Mouse (Mus musculus) liver, embryonic 15.5 days (tissue): ENCODE data around the gene Mrps16. TPM values are rescaled to one million over a fixed set of nuclear protein-coding genes. Genes with fewer than 3 reads are reported as not detected.

Experiments used
- ATAC-seq: fragments of 200-750 bp; cut with Nextera tagmentation; 2 replicates; pipeline ENCODE4 v1.8.0; 2017; ENCODE audit warnings: moderate number of reproducible peaks, mild to moderate bottlenecking, moderate library complexity; ENCODE audit not compliant: insufficient read depth
- H3K27ac ChIP-seq: fragments of 300-500 bp; sonication (generic); replicated peaks from 2 replicates; pipeline ENCODE4 v1.5.1; 2015; ENCODE audit warnings: mild to moderate bottlenecking, inconsistent platforms
- H3K27me3 ChIP-seq: fragments of 300-500 bp; sonication (generic); 2 replicates; pipeline ENCODE4 v1.6.1; 2015; ENCODE audit warnings: mild to moderate bottlenecking, inconsistent platforms
- H3K36me3 ChIP-seq: fragments of 300-500 bp; sonication (generic); replicated peaks from 2 replicates; pipeline ENCODE4 v1.6.1; 2015; ENCODE audit warnings: moderate library complexity, mild to moderate bottlenecking, inconsistent platforms
- H3K4me1 ChIP-seq: fragments of 300-500 bp; sonication (generic); replicated peaks from 2 replicates; pipeline ENCODE4 v1.6.1; 2015; ENCODE audit warnings: inconsistent platforms
- H3K4me2 ChIP-seq: fragments of 300-500 bp; sonication (generic); 2 replicates; pipeline ENCODE4 v1.6.1; 2015; ENCODE audit warnings: moderate library complexity, mild to moderate bottlenecking, inconsistent platforms
- H3K4me3 ChIP-seq: fragments of 300-500 bp; sonication (generic); replicated peaks from 2 replicates; pipeline ENCODE4 v1.5.1; 2015; ENCODE audit warnings: mild to moderate bottlenecking, inconsistent platforms
- H3K9ac ChIP-seq: fragments of 300-500 bp; sonication (generic); 2 replicates; pipeline ENCODE4 v1.6.1; 2015; ENCODE audit warnings: moderate library complexity, mild to moderate bottlenecking, inconsistent platforms
- H3K9me3 ChIP-seq: fragments of 300-500 bp; sonication (generic); replicated peaks from 2 replicates; pipeline ENCODE4 v1.6.1; 2016; ENCODE audit warnings: inconsistent platforms
- WGBS: fragments of 180-500 bp; shearing (Covaris S2); methylation state at CpG from one replicate; pipeline ENCODE4 v1.1.7; 2015; ENCODE audit warnings: mixed read lengths; ENCODE audit not compliant: insufficient replicate concordance; 5-methylcytosine and 5-hydroxymethylcytosine counted together
- polyA plus RNA-seq: library from polyadenylated mRNA; unstranded; fragments of >200 nt; fragmentation: Nextera tagmentation; extraction: Ambion mirVana; gene quantifications from 2 replicates; pipeline ENCODE4 v1.2.1, GENCODE M21; 2015

Mrps16 gene
- 42.7 and 48.3 TPM in 2 replicates for polyA plus RNA-seq

DNA sequence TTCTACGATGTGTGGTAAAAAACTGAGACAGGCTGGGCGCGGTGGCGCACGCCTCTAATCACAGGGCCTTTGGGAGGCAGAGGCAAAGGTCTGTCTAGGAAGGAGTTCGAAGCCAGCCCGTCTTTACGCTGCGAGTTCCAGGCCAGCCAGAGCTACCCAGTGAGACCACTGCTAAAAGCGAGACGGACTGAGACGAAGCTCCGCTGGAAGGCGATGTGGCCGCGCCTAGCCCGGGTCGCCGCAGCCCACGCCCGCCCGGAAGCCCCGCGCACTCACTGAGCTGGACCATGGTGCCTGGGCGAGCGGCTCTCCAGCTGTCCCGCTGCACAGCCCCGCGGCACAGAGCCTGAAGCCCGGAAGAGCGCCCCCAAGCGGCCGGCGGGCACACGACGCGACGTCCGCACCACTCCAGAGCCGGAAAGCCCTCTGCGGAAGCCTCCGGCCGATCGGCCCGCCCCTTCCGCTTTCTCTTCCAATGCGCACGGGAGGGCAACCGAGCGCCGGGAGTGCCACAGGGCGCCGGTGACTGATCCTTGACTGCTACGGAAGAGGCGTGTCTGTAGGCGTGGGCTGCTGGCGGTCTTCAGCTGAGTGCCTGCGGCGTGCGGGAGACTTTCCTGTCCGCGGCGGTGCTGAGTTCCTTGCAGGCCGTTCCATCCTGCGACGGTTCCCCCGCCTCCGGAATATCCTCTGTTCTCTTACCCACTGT lies at the start of gene Mrps16:
TSS of gene Mrps16 (minus strand) at position 430 of the 709 bp plus-strand sequence.
- H3K9me3 ChIP-seq: no peaks in the 10 kb centered on the region
- H3K36me3 ChIP-seq: peaks cover 18% of the 10 kb centered on the region
- under 1% methylated on average over 68 of the region's 68 CpGs for WGBS
- peaks cover 5% of the 10 kb centered on the region; the same call in 1 of the 2 replicates for H3K27me3 ChIP-seq
- peak within 1 kb of the TSS; percentile 85 for H3K27ac ChIP-seq
- peak; percentile 96 for ATAC-seq
- H3K4me2 ChIP-seq: peak within 1 kb of the TSS; percentile 81
- H3K4me3 ChIP-seq: peak within 1 kb of the TSS; percentile 81
- H3K4me1 ChIP-seq: peaks cover 29% of the 10 kb centered on the region
- H3K9ac ChIP-seq: peak within 1 kb of the TSS; percentile 89

DNA sequence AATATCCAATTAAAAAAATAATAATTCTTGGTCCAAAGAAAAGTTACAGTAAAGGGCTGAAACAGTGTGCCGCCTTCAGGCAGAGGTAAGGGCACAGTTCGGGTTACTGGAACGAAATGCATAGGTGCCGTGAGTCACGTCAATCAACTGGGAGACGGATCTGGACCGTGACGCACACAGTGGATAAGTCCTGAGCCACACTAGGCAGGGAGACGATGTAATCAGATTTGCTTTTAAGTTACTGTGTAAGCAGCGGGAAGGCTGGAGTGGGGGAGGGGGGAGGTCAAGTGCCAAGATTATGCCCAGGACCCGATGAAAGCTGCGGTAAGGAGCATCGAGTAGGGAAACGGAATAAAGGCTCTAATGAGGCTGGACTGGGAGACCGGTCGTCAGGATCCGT lies 48.8 kb upstream of the Mrps16 start:
- Histone ChIP-seq H3K36me3 (no peaks in the 10 kb centered on the region), H3K4me2 (no peak overlapping the region), H3K4me3 (no peak overlapping the region), H3K27me3 (no peaks in the 10 kb centered on the region), H3K4me1 (no peaks in the 10 kb centered on the region), H3K9me3 (no peaks in the 10 kb centered on the region), H3K9ac (no peak overlapping the region), H3K27ac (no peak overlapping the region)
- WGBS: 70% methylated on average over 17 of the region's 17 CpGs
- no peak for ATAC-seq

DNA sequence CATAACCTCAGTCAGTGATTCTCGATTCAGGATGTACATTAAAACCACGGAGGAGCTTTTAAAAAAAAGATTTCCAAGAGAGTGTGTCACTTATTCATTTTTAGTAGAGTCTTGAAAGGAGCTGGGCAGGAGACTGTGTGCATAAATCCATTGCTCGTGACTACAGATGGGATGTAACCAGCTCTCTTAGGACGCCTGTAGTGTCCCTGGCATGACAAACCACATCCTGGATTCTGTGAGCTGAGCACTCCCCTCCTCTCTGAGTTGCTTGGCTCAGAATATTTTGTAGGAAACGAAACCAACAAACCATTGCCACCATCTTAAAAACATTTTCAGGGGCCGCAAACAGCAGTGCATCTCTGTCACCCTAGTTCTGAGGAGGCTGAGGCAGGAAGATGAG lies 43.5 kb upstream of the Mrps16 start:
- H3K36me3 ChIP-seq: no peaks in the 10 kb centered on the region
- no peak for ATAC-seq
- WGBS: 37% methylated on average over 6 of the region's 6 CpGs

DNA sequence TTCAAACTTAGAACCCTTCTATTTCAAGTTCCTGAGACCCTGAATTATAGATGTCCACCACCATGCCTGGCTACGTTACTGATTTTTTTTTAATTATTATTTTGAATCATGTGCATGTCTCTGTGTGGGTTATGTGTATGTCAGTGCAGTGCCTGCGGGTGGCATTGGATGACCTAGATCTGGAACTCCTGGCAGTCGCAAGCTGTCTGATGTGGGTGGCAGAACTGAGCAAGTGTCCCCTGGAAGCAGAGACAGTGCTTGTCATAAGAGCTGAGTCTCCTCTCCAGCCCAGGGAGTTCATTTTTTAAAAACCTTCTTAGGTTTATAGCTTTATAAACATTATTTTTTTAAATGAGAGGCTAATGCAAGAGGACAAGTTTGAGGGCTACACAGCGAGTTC lies 39.0 kb upstream of the Mrps16 start:
- no peak for ATAC-seq
- no peak overlapping the region for H3K9ac ChIP-seq
- H3K4me1 ChIP-seq: no peaks in the 10 kb centered on the region
- no peak overlapping the region for H3K4me2 ChIP-seq
- no peaks in the 10 kb centered on the region for H3K9me3 ChIP-seq
- no peaks in the 10 kb centered on the region for H3K27me3 ChIP-seq
- WGBS: 73% methylated on average over 4 of the region's 4 CpGs
- H3K36me3 ChIP-seq: no peaks in the 10 kb centered on the region
- H3K27ac ChIP-seq: no peak overlapping the region
- no peak overlapping the region for H3K4me3 ChIP-seq

More for the DNA sequence above, 43.5 kb upstream of the Mrps16 start:
- no peaks in the 10 kb centered on the region for H3K9me3 ChIP-seq
- H3K4me2 ChIP-seq: no peak overlapping the region
- no peak overlapping the region for H3K4me3 ChIP-seq
- no peaks in the 10 kb centered on the region for H3K27me3 ChIP-seq
- H3K27ac ChIP-seq: no peak overlapping the region
- H3K4me1 ChIP-seq: no peaks in the 10 kb centered on the region
- no peak overlapping the region for H3K9ac ChIP-seq

DNA sequence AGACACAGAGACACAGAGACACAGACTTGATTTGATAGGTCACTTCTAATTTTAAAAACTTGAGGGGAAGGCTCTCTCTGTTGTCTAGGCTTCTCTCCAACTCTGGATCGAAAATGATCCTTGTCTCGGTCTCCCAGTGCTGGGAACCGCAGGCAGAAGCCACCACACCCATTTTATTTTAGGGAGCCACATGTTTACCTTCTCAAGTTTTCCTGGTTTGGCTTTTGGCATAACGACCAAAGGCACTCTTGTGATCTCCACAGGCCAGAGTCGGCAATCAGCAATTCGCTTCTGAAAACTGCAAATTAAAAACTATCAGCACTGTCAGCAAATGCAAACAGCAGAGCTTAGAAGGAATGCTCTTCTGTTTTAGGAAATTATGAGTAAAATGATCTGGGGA lies 38.3 kb upstream of the Mrps16 start:
- no peak overlapping the region for H3K4me3 ChIP-seq
- H3K9ac ChIP-seq: no peak overlapping the region
- H3K4me2 ChIP-seq: no peak overlapping the region
- H3K4me1 ChIP-seq: no peaks in the 10 kb centered on the region
- WGBS: 67% methylated on average over 6 of the region's 6 CpGs
- no peaks in the 10 kb centered on the region for H3K9me3 ChIP-seq
- no peak for ATAC-seq
- no peaks in the 10 kb centered on the region for H3K27me3 ChIP-seq
- H3K27ac ChIP-seq: no peak overlapping the region
- H3K36me3 ChIP-seq: no peaks in the 10 kb centered on the region

DNA sequence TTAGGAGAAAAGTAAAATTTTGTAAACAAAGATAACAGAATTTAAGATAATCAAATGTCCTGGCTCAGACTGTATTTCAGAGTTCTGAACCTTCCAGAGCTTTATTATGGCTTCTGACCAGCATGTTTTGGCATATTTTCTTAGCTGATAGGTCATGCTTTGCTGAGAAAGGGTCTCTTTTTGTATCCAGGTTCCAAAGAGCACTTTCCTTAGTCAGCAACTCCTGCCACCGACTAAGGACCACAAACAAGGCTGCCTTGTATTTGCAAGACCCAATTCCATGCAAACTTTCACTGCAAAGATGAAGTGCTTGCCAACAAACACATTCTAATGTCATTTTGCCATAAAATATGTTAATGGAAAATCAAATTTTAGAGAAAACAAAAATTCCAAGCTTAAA lies 36.4 kb upstream of the Mrps16 start:
- Histone ChIP-seq H3K4me3 (no peak overlapping the region), H3K9me3 (no peaks in the 10 kb centered on the region), H3K4me1 (no peaks in the 10 kb centered on the region), H3K36me3 (no peaks in the 10 kb centered on the region), H3K4me2 (no peak overlapping the region), H3K27ac (no peak overlapping the region), H3K27me3 (no peaks in the 10 kb centered on the region), H3K9ac (no peak overlapping the region)
- WGBS: 47% methylated on average over 1 of the region's 1 CpGs
- no peak for ATAC-seq

DNA sequence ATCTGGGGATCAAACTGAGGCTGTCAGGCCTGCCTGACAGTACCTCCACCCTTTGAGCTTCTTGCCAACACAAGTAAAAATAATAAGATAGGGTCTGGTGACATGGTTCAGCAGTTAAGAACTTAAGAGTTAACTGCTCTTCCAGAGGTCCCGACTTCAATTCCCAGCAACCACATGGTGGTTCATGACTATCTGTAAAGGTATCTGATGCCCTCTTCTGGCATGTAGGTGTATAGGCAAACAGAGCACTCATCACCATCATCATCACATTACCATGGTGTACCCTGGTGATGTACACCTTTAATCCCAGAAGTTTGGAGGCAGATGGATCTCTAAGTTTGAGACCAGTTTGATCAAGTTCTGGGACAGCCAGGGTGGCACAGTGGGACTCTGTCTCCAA lies 35.2 kb upstream of the Mrps16 start:
- no peaks in the 10 kb centered on the region for H3K36me3 ChIP-seq
- WGBS: 31% methylated on average over 1 of the region's 1 CpGs
- no peaks in the 10 kb centered on the region for H3K9me3 ChIP-seq
- no peak overlapping the region for H3K27ac ChIP-seq
- no peaks in the 10 kb centered on the region for H3K27me3 ChIP-seq
- ATAC-seq: no peak
- no peak overlapping the region for H3K4me3 ChIP-seq
- no peaks in the 10 kb centered on the region for H3K4me1 ChIP-seq
- H3K4me2 ChIP-seq: no peak overlapping the region
- H3K9ac ChIP-seq: no peak overlapping the region

DNA sequence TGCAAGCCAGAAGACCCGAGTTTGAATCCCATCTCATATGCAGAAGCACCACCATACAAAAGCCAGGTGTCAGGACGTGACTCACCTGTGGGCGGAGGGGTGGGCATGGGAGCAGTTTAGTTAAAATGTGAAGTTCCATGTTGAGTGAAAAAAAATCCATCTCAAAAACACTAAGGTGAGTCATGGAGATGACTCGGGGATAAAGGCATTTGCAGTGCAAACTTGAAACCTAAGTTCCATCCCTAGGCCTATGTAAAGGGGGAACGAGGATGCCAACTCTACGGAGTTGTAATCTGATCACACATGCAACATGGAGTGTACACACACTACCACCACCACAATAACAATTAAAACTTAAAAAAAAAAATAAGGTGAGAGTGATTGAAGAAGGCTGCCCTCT lies 29.6 kb upstream of the Mrps16 start:
- no peak for ATAC-seq
- 68% methylated on average over 6 of the region's 6 CpGs for WGBS
- Histone ChIP-seq H3K9ac (no peak overlapping the region), H3K27me3 (no peaks in the 10 kb centered on the region), H3K9me3 (no peaks in the 10 kb centered on the region), H3K4me1 (no peaks in the 10 kb centered on the region), H3K4me2 (no peak overlapping the region), H3K27ac (no peak overlapping the region), H3K36me3 (no peaks in the 10 kb centered on the region), H3K4me3 (no peak overlapping the region)

DNA sequence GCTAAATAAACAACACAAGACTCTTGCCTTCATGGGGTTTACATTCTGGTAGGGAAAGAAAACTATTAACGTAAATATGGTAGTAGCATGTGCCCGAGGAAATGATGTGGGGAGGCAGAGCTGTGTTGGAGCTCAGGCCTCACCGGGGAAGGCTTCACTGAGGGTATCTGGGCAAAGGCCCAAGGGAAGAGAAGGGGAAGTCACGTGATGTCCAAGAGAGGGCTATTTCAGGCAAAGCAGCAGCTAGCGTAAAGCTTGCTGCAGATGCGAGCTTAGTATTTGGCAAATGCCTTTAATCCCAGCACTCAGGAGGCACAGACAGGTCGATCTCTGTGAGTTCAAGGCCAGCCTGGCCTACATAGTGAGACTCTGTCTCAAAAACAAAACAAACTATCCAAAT lies 28.8 kb upstream of the Mrps16 start:
- Histone ChIP-seq H3K4me3 (no peak overlapping the region), H3K36me3 (no peaks in the 10 kb centered on the region), H3K4me1 (no peaks in the 10 kb centered on the region), H3K9me3 (no peaks in the 10 kb centered on the region), H3K9ac (no peak overlapping the region), H3K27me3 (no peaks in the 10 kb centered on the region), H3K27ac (no peak overlapping the region), H3K4me2 (no peak overlapping the region)
- WGBS: 43% methylated on average over 7 of the region's 7 CpGs
- no peak for ATAC-seq

DNA sequence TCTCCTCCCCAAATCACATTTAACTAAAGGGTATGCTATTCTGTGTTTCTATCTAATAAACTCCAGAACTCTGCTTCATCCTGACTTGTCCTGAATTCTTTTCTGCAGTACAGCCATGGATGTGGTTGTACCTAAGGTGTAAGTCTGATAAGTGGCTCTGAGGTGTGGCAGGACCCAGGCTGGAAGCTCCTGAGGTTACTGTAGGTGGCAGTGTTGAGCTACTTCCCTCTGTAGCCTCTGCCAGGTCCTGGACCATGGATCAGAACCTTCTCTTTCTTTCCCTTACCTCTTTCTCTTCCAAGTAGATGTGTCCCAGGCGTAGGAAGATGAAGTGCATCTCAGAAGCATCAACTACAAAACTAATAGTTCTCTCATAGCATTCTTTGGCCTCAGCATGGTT lies 6.6 kb upstream of the Mrps16 start:
- ATAC-seq: no peak

DNA sequence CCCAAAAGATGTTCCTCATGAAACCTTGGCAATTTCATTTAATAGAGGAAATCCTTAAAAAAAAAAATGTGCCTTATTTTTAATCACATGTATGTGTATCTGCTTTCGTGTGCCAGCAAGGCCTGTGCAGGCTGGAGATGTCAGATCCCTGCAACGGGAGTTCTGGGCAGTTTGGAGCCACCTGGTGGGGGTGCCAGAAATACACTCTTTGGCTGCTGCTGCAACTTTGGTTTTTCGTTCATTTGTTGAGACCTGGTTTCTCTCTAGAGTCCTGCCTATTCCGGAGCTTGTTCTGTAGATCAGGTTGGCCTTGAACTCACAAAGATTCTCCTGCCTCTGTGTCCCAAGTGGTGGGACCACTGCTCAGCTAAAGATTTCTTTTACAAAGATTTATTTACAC lies 5.4 kb upstream of the Mrps16 start:
- Histone ChIP-seq H3K4me3 (no peak overlapping the region), H3K36me3 (no peaks in the 10 kb centered on the region), H3K9ac (no peak overlapping the region), H3K4me2 (no peak overlapping the region), H3K27ac (no peak overlapping the region), H3K9me3 (no peaks in the 10 kb centered on the region), H3K27me3 (peaks cover 5% of the 10 kb centered on the region; the same call in 1 of the 2 replicates), H3K4me1 (peaks cover 6% of the 10 kb centered on the region)
- ATAC-seq: no peak
- 36% methylated on average over 4 of the region's 4 CpGs for WGBS

More for the DNA sequence above, 6.6 kb upstream of the Mrps16 start:
- no peaks in the 10 kb centered on the region for H3K9me3 ChIP-seq
- no peaks in the 10 kb centered on the region for H3K36me3 ChIP-seq
- no peak overlapping the region for H3K4me2 ChIP-seq
- H3K9ac ChIP-seq: no peak overlapping the region
- peaks cover 5% of the 10 kb centered on the region; the same call in 1 of the 2 replicates for H3K27me3 ChIP-seq
- no peaks in the 10 kb centered on the region for H3K4me1 ChIP-seq
- no peak overlapping the region for H3K27ac ChIP-seq
- WGBS: 40% methylated on average over 1 of the region's 1 CpGs
- no peak overlapping the region for H3K4me3 ChIP-seq

DNA sequence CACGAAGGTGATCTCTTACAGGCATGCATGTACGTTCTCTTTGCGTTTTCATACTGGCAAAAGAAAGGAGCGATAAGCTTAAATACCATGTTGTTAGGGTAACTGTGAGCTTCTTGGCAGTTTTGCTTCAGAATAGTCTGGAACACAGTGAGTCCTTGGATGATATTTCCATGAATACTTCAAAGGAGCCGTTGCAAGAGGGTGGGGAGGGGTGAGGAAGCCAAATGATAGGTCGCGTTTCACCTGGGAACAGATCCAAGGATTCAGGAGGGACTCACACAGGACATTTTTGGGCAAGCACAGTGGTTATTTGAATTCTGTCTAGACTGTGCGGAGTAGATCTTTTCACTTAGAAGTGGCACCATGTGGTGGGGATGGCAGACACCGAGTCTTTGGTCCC lies 3.8 kb upstream of the Mrps16 start:
- no peak for ATAC-seq
- no peaks in the 10 kb centered on the region for H3K9me3 ChIP-seq
- H3K27ac ChIP-seq: no peak overlapping the region
- WGBS: 72% methylated on average over 9 of the region's 9 CpGs
- H3K4me2 ChIP-seq: no peak overlapping the region
- H3K36me3 ChIP-seq: no peaks in the 10 kb centered on the region
- H3K4me3 ChIP-seq: no peak overlapping the region
- peaks cover 5% of the 10 kb centered on the region; the same call in 1 of the 2 replicates for H3K27me3 ChIP-seq
- no peak overlapping the region for H3K9ac ChIP-seq
- H3K4me1 ChIP-seq: peaks cover 17% of the 10 kb centered on the region
